Mouse (Mus musculus) MEL (cell line): ENCODE results near the gene Snap91.

Source experiments
- CTCF ChIP-seq, 3 experiments: IDR thresholded peaks in 2 of 3; conservative IDR thresholded peaks in 1 of 3; 2 replicates each; pipeline ENCODE4 v1.5.1; 2011 to 2012; ENCODE audit warnings: low read length in 3 of 3, low read depth in 2 of 3, mild to moderate bottlenecking in 2 of 3, improper control_type of control experiment in 1 of 3, inconsistent platforms in 1 of 3, mixed read lengths in 1 of 3, moderate library complexity in 1 of 3; ENCODE audit not compliant: control insufficient read depth in 1 of 3, insufficient read depth in 1 of 3, poor library complexity in 1 of 3, severe bottlenecking in 1 of 3
- E2F4 ChIP-seq: IDR thresholded peaks from 2 replicates; pipeline ENCODE4 v1.6.1; 2011; ENCODE audit warnings: low read depth, low read length, improper control_type of control experiment, borderline replicate concordance
- ELF1 ChIP-seq: IDR thresholded peaks from 2 replicates; pipeline ENCODE4 v1.6.1; 2014; ENCODE audit warnings: low read depth, mild to moderate bottlenecking, inconsistent platforms, low read length, improper control_type of control experiment, moderate library complexity
- EP300 ChIP-seq, 2 experiments: IDR thresholded peaks; 2 replicates each; pipeline ENCODE4 v1.6.1; 2011; ENCODE audit warnings: improper control_type of control experiment in 2 of 2, low read length in 2 of 2, low read depth in 1 of 2, mild to moderate bottlenecking in 1 of 2
- GATA1 ChIP-seq: IDR thresholded peaks from 2 replicates; pipeline ENCODE4 v1.6.1; 2011; ENCODE audit warnings: low read depth, low read length, improper control_type of control experiment
- MAFK ChIP-seq: IDR thresholded peaks from 2 replicates; pipeline ENCODE4 v1.6.1; 2011; ENCODE audit warnings: low read depth, mild to moderate bottlenecking, low read length, improper control_type of control experiment, borderline replicate concordance
- MXI1 ChIP-seq: IDR thresholded peaks from 2 replicates; pipeline ENCODE4 v1.6.1; 2011; ENCODE audit warnings: mild to moderate bottlenecking, low read depth, low read length, improper control_type of control experiment
- POLR2A ChIP-seq, 2 experiments: IDR thresholded peaks; 2 replicates each; pipeline ENCODE4 v1.6.1; 2011 to 2012; ENCODE audit warnings: low read length in 2 of 2, mild to moderate bottlenecking in 2 of 2, control low read depth in 1 of 2, improper control_type of control experiment in 1 of 2, low read depth in 1 of 2, moderate library complexity in 1 of 2; ENCODE audit not compliant: control insufficient read depth in 1 of 2, insufficient read depth in 1 of 2, poor library complexity in 1 of 2
- TCF12 ChIP-seq: IDR thresholded peaks from 2 replicates; pipeline ENCODE4 v1.6.1; 2014; ENCODE audit warnings: low read depth, mild to moderate bottlenecking, inconsistent platforms, low read length, improper control_type of control experiment, moderate library complexity

DNA sequence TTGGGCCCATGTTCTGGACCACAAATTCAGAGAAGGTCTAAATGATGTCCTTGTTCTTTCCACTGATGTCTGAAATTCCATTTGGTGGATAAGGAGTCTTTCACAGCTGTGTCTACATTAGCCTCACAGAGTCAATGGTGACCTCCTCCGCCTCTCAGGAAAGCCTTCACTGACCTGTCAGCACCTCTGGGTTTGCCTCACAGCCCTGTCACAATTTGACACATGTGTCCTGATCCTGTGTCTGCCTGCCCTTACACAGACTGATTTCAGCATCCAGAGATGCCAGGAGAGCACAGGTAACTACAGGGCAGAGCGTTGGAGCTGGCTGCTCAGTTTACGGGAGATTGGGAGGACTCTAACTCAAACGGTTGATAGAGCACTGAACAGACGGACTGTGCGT is 45.2 kb upstream of the Snap91 start:
- TF ChIP-seq EP300 (IDR thresholded peaks at IDR 0.05; ENCODE audit: low read depth in 1 of 2, low read length in 2 of 2) (no peak), TCF12 (no peak), ELF1 (no peak), GATA1 (no peak), MAFK (no peak), CTCF (IDR thresholded peaks at IDR 0.05 in 2 of 3, conservative IDR thresholded peaks at IDR 0.05 in 1 of 3; ENCODE audit: control insufficient read depth in 1 of 3, insufficient read depth in 1 of 3, low read depth in 2 of 3, low read length in 3 of 3, poor library complexity in 1 of 3, severe bottlenecking in 1 of 3) (no peak), POLR2A (IDR thresholded peaks at IDR 0.05; ENCODE audit: control insufficient read depth in 1 of 2, insufficient read depth in 1 of 2, low read depth in 1 of 2, low read length in 2 of 2, poor library complexity in 1 of 2) (no peak), MXI1 (no peak), E2F4 (no peak)
